Mouse (Mus musculus): Measurements from ENCODE around the gene Gm3646. TPM values are rescaled to one million over a fixed set of nuclear protein-coding genes. Genes with fewer than 3 reads are reported as not detected.

Gene Gm3646
- polyA plus RNA-seq, 1 experiment, result not detected

DNA sequence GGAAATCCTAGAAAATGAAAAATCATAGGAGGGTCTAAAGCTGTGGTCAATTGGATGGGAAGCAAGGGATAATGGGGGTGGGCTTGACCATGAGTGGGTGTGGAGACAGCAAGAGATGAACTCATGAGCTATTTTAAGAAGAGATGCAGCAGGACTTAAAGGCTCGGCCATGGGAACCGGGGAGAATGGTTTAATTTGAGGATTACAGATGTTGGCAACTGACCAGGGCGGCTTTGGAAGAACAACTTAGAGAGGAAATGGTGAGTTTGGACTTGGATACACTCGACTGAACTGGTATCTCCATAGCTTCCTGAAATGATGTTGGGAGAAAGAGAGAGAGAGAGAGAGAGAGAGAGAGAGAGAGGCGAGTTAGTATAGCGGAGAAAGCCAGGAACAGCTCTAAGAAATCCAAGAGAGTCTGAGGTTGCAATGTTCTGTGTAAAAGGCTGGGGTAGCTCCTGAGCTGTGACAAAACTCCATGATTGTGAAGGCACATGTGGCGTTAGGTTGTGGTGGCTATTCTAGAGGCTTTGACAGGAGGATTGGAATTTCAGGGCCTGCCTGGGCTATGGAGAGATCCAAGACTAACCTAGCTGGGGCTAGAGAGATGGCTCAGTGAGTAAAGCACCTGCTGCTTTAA lies 39.2 kb downstream of the Gm3646 start:
- Histone ChIP-seq H3K27me3 (ENCODE audit: control insufficient read depth, insufficient read depth, low read length) (no peaks in the 10 kb centered on the region), H3K27ac (ENCODE audit: insufficient read depth, low read depth, low read length) (no peak overlapping the region), H3K4me1 (ENCODE audit: control insufficient read depth, insufficient read depth, insufficient read length, low read length) (peaks cover 9% of the 10 kb centered on the region; the same call in 1 of the 2 replicates), H3K4me3 (ENCODE audit: low read depth, low read length) (no peak overlapping the region), H3K36me3 (ENCODE audit: control insufficient read depth, insufficient read depth, low read length) (no peaks in the 10 kb centered on the region)
- TF ChIP-seq CTCF (IDR thresholded peaks at IDR 0.05; ENCODE audit: extremely low read depth, insufficient read length, insufficient replicate concordance, low read depth, low read length), result no peak
- no peak for TF ChIP-seq POLR2A (IDR thresholded peaks at IDR 0.05; ENCODE audit: low read depth, low read length)
- 84% methylated on average over 7 of the region's 7 CpGs for WGBS

DNA sequence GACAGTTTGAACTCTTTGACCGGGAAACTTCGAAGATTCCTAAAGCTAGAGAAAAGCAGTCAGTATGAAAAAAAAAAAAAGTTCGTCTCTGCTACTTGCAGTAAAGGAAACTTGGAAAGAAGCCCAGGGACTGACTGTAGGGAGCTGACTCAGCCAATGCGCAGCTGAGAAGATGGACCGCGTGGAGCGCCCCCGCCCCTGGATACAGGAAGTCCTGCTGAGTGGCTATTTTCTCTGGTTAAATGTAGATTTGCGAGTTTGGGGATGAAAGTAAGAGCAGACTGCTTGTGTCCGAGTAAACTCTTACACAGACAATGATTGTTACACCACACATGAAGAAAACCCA lies 43.1 kb downstream of the Gm3646 start:
- H3K27me3 ChIP-seq (ENCODE audit: control insufficient read depth, insufficient read depth, low read length), result no peaks in the 10 kb centered on the region
- H3K27ac ChIP-seq (ENCODE audit: insufficient read depth, low read depth, low read length), result peak overlapping the region; percentile 73
- H3K36me3 ChIP-seq (ENCODE audit: control insufficient read depth, insufficient read depth, low read length), result no peaks in the 10 kb centered on the region
- peak overlapping the region; percentile 47 for H3K4me3 ChIP-seq (ENCODE audit: low read depth, low read length)
- WGBS, result 2% methylated on average over 10 of the region's 10 CpGs
- H3K4me1 ChIP-seq (ENCODE audit: control insufficient read depth, insufficient read depth, insufficient read length, low read length), result peaks cover 9% of the 10 kb centered on the region; the same call in 1 of the 2 replicates
- TF ChIP-seq CTCF (IDR thresholded peaks at IDR 0.05; ENCODE audit: extremely low read depth, insufficient read length, insufficient replicate concordance, low read depth, low read length), result no peak
- TF ChIP-seq POLR2A (IDR thresholded peaks at IDR 0.05; ENCODE audit: low read depth, low read length), result no peak

DNA sequence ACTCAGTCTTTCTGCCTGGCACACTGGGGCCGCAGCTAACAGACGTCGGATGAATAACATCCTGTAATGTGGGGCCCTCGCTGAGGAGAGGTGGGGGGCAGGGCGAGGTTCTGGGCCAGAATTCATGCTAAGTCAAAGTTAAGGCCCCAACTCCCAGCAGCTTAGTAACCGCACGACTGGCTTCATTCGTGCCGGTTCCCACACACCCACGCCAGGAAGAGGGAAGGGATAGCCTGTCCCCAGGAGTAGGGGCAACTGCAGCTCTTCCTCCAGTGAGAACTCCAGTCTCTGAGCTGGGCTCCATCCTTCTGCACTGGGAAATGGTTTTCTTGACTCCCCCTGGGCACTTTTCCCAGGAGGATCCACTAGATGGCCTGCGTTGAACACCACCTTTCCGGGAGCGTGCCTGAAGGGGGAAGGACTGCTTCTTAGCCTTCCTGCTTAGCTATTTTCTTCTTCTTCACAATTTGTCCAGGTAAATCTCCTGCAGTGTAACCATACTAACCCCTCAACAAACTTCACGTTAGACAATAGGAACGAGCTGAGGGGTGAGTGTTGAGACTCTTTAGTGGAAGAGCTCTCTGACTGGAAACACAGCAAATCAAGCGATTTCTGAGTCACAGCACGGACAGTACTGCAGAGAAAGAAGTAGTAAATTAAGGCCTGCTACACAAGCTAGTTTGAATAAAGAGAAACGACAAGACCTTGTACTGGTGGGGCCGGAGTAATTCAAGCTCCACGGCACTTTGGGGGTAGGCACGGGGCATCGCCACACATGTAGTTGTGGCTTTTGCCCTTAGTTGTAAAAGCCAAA lies 43.7 kb downstream of the Gm3646 start:
- Histone ChIP-seq H3K27me3 (ENCODE audit: control insufficient read depth, insufficient read depth, low read length) (no peaks in the 10 kb centered on the region), H3K4me1 (ENCODE audit: control insufficient read depth, insufficient read depth, insufficient read length, low read length) (peaks cover 9% of the 10 kb centered on the region; the same call in 1 of the 2 replicates), H3K27ac (ENCODE audit: insufficient read depth, low read depth, low read length) (peak overlapping the region; percentile 73), H3K36me3 (ENCODE audit: control insufficient read depth, insufficient read depth, low read length) (no peaks in the 10 kb centered on the region), H3K4me3 (ENCODE audit: low read depth, low read length) (peak overlapping the region; percentile 47)
- WGBS, result 4% methylated on average over 22 of the region's 22 CpGs
- no peak for TF ChIP-seq POLR2A (IDR thresholded peaks at IDR 0.05; ENCODE audit: low read depth, low read length)
- TF ChIP-seq CTCF (IDR thresholded peaks at IDR 0.05; ENCODE audit: extremely low read depth, insufficient read length, insufficient replicate concordance, low read depth, low read length), result peak; percentile 38; the same call in 1 of the 2 replicates

DNA sequence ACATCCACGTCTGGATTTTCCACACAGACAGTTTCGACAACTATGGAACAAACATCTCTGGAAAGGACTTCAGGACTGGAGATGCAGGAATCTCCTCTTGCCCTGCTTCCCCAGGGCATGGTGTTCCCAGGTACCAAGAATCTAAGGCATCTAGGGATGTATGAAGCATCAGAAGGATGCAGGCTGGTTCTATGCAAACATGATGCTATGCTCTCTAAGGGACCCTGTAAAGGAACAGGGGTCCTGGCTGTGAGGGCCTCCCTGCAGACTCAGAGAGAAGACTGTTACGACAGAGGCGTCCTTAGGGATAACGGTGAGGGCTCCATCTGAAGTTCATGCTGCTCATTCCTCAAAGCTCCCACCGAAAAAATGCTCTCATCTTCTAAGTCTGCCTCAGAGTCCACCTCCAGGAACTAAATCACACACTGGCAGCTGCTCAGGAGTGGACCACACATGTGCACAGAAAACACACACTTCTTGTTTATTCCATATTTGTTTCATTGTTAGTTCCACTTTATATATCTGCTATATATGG lies 44.9 kb downstream of the Gm3646 start:
- Histone ChIP-seq H3K4me3 (ENCODE audit: low read depth, low read length) (no peak overlapping the region), H3K4me1 (ENCODE audit: control insufficient read depth, insufficient read depth, insufficient read length, low read length) (peaks cover 9% of the 10 kb centered on the region; the same call in 1 of the 2 replicates), H3K36me3 (ENCODE audit: control insufficient read depth, insufficient read depth, low read length) (no peaks in the 10 kb centered on the region), H3K27me3 (ENCODE audit: control insufficient read depth, insufficient read depth, low read length) (no peaks in the 10 kb centered on the region), H3K27ac (ENCODE audit: insufficient read depth, low read depth, low read length) (no peak overlapping the region)
- 84% methylated on average over 6 of the region's 6 CpGs for WGBS
- TF ChIP-seq CTCF (IDR thresholded peaks at IDR 0.05; ENCODE audit: extremely low read depth, insufficient read length, insufficient replicate concordance, low read depth, low read length) (no peak), POLR2A (IDR thresholded peaks at IDR 0.05; ENCODE audit: low read depth, low read length) (no peak)

DNA sequence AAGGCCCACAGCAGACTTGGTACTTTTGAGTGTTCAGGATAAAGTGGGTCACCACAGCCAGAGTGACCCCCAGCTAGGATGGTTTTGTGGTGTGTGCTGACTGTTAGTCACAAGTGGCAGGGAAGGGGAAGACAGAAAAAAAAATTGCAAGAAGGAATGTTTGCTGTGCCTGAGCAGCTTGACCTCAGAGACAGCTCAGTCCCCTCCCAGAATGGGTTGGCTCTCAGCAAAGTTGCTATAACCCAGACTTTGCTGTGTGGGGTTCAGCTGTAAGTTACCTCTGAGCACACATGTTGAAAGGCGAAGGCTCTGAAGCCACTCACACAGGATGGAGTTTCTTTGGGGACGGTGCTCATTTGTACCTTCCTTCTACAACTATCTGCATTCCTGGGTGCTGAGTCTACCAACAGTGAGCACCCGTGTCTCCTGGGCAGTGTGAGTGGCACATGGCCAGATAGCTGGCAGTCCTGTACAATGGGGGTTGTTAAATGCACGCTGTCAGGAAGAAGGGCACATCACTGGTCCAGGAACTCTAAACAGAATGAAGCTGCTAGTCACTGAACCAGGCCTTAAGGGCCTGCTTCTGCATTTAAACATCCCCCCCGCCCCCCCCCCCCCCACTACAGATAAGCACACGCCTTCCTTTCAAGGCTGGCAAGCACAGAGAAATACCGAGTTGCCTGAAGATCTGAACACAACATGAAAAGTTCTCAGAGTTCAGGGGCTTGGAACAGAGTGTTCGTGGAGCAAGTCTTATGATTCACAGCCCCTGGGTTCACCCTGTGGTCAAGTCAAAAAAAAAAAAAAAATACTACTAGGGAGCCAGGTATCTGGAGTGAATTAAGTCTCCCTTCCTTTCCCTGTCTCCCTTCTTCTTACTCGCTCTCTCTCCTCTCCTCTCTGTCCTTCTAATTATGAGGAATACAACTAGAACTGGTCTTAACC lies 45.6 kb downstream of the Gm3646 start:
- H3K36me3 ChIP-seq (ENCODE audit: control insufficient read depth, insufficient read depth, low read length), result no peaks in the 10 kb centered on the region
- no peak for TF ChIP-seq CTCF (IDR thresholded peaks at IDR 0.05; ENCODE audit: extremely low read depth, insufficient read length, insufficient replicate concordance, low read depth, low read length)
- TF ChIP-seq POLR2A (IDR thresholded peaks at IDR 0.05; ENCODE audit: low read depth, low read length), result no peak
- no peak overlapping the region for H3K4me3 ChIP-seq (ENCODE audit: low read depth, low read length)
- H3K4me1 ChIP-seq (ENCODE audit: control insufficient read depth, insufficient read depth, insufficient read length, low read length), result peaks cover 9% of the 10 kb centered on the region; the same call in 1 of the 2 replicates
- WGBS, result 35% methylated on average over 9 of the region's 9 CpGs
- no peaks in the 10 kb centered on the region for H3K27me3 ChIP-seq (ENCODE audit: control insufficient read depth, insufficient read depth, low read length)
- H3K27ac ChIP-seq (ENCODE audit: insufficient read depth, low read depth, low read length), result no peak overlapping the region

DNA sequence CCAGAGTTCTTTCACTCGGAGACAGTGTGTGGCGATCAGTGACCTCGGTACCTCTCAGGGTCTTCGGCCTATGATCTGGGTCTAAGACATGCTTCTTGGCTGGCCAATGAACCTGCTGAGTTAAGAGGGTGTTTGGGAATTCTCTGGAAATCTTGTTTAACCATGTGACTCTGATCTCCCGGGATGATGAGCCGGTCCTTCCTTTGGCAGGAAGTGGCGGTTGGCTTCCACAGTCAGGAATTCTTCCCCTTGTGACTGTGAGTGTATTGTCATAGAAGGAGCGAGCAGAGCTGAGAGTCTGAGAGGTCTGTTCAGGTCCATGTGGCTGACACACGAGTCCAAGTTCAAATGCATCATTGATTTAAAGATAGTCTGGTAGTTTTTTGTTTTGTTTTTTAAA lies 46.9 kb downstream of the Gm3646 start:
- Histone ChIP-seq H3K27ac (ENCODE audit: insufficient read depth, low read depth, low read length) (no peak overlapping the region), H3K4me3 (ENCODE audit: low read depth, low read length) (no peak overlapping the region), H3K27me3 (ENCODE audit: control insufficient read depth, insufficient read depth, low read length) (no peaks in the 10 kb centered on the region), H3K4me1 (ENCODE audit: control insufficient read depth, insufficient read depth, insufficient read length, low read length) (peaks cover 9% of the 10 kb centered on the region; the same call in 1 of the 2 replicates), H3K36me3 (ENCODE audit: control insufficient read depth, insufficient read depth, low read length) (no peaks in the 10 kb centered on the region)
- TF ChIP-seq CTCF (IDR thresholded peaks at IDR 0.05; ENCODE audit: extremely low read depth, insufficient read length, insufficient replicate concordance, low read depth, low read length) (no peak), POLR2A (IDR thresholded peaks at IDR 0.05; ENCODE audit: low read depth, low read length) (no peak)
- 78% methylated on average over 9 of the region's 9 CpGs for WGBS

Data from small intestine, adult 2 months (tissue).